Mouse (Mus musculus): ENCODE measurements at regions not wholly inside any gene's neighbourhood (a gene's known extent, or its start where the extent isn't known, plus 50 kb on each side); places are given as distances from the start of the nearest gene placed in this dataset.
"Not testable (repeated sequence)": the region's sequence is repeated elsewhere in the genome, so short reads cannot be mapped to it uniquely, and the experiment has no call there.

- DNase-seq = no peak
Measured at GRCm38 (mm10) chr9:43857988-43858387, 114.2 kb downstream of the Nectin1 start.

GRCm38 (mm10) chr9:43858761-43859160, 115.0 kb downstream of the Nectin1 start:
- no peak for DNase-seq

- no peak for DNase-seq
Measured at GRCm38 (mm10) chr9:43860264-43860663, 116.5 kb downstream of the Nectin1 start.

GRCm38 (mm10) chr9:43861375-43861774, 117.6 kb downstream of the Nectin1 start:
- DNase-seq = no peak

GRCm38 (mm10) chr9:43862034-43862433, 118.2 kb downstream of the Nectin1 start:
- DNase-seq = not testable (repeated sequence)

- DNase-seq = peak; percentile 67
Measured at GRCm38 (mm10) chr9:43863609-43864397, 120.0 kb downstream of the Nectin1 start.

GRCm38 (mm10) chr9:43866802-43867201, 123.0 kb downstream of the Nectin1 start:
- DNase-seq = no peak

GRCm38 (mm10) chr9:43873841-43874240, 130.1 kb downstream of the Nectin1 start:
- no peak for DNase-seq

GRCm38 (mm10) chr9:43874332-43874731, 130.5 kb downstream of the Nectin1 start:
- no peak for DNase-seq

GRCm38 (mm10) chr9:43879220-43879968, 135.6 kb downstream of the Nectin1 start:
- no peak for DNase-seq

- peak; percentile 82 for DNase-seq
Measured at GRCm38 (mm10) chr9:43879969-43880396, 136.2 kb downstream of the Nectin1 start.

- DNase-seq = no peak
Measured at GRCm38 (mm10) chr9:43893086-43893485, 149.3 kb downstream of the Nectin1 start.

- DNase-seq = no peak
Measured at GRCm38 (mm10) chr9:43899239-43899638, 143.9 kb upstream of the Thy1 start.

- DNase-seq = no peak
Measured at GRCm38 (mm10) chr9:43908325-43908724, 134.9 kb upstream of the Thy1 start.

GRCm38 (mm10) chr9:43915015-43915414, 128.2 kb upstream of the Thy1 start:
- peak; percentile 63 for DNase-seq

GRCm38 (mm10) chr9:43917467-43917866, 125.7 kb upstream of the Thy1 start:
- DNase-seq = no peak

GRCm38 (mm10) chr9:43919010-43919409, 124.2 kb upstream of the Thy1 start:
- DNase-seq = no peak

- peak; percentile 81 for DNase-seq
Measured at GRCm38 (mm10) chr9:43920053-43920754, 123.0 kb upstream of the Thy1 start.

GRCm38 (mm10) chr9:43922231-43922630, 121.0 kb upstream of the Thy1 start:
- DNase-seq = no peak

GRCm38 (mm10) chr9:43923088-43923487, 120.1 kb upstream of the Thy1 start:
- no peak for DNase-seq

GRCm38 (mm10) chr9:43924795-43925194, 118.4 kb upstream of the Thy1 start:
- DNase-seq = no peak

- peak; percentile 58 for DNase-seq
Measured at GRCm38 (mm10) chr9:43929312-43930036, 113.7 kb upstream of the Thy1 start.

- DNase-seq = no peak
Measured at GRCm38 (mm10) chr9:43930037-43930404, 113.2 kb upstream of the Thy1 start.
